Mouse (Mus musculus): ENCODE results near the gene Tmem107. TPM values are rescaled to one million over a fixed set of nuclear protein-coding genes. Genes with fewer than 3 reads are reported as not detected.

Tmem107 gene
- total and polyA plus RNA-seq, 3 experiments = 22.6 to 31.3 (median 30.1) TPM

GRCm38 (mm10) chr11:69059975-69060411, 10.6 kb upstream of the Tmem107 start:
- no peak for TF ChIP-seq SIN3A (IDR thresholded peaks at IDR 0.05; ENCODE audit: low read length)
- TF ChIP-seq MAZ (IDR thresholded peaks at IDR 0.05; ENCODE audit: low read depth, low read length) = peak; percentile 2; the same call in 1 of the 2 replicates
- no peak for TF ChIP-seq USF2 (conservative IDR thresholded peaks at IDR 0.05; ENCODE audit: low read depth, low read length)
- peak; percentile 67; the same call in 1 of the 2 replicates for TF ChIP-seq UBTF (IDR thresholded peaks at IDR 0.05; ENCODE audit: low read depth, low read length)
- no peak for TF ChIP-seq E2F4 (IDR thresholded peaks at IDR 0.05; ENCODE audit: insufficient replicate concordance, low read depth, low read length)
- no peak; the same call in 1 of the 2 replicates for TF ChIP-seq MXI1 (IDR thresholded peaks at IDR 0.05; ENCODE audit: low read depth, low read length)
- dilution Hi-C loops (cut with MboI; ENCODE audit: extremely low pct_ligation_motif_present, extremely low pct_unique_long_range_greater_than_20kb, low sequenced_read_pairs) (no loop called here), in situ Hi-C loops (cut with MboI; ENCODE audit: low pct_ligation_motif_present, low pct_unique_long_range_greater_than_20kb, low sequenced_read_pairs) (loop anchor here (5.0 kb wide), 1 partner anchor 57 kb away; no protein-coding TSS in a partner anchor)
- Histone ChIP-seq H3K79me2 (replicated peaks; ENCODE audit: control insufficient read depth, extremely low read depth, insufficient read depth, poor library complexity, severe bottlenecking) (no peaks in the 10 kb centered on the region; the same call in none of the 2 replicates), H3K4me1 (ENCODE audit: control insufficient read depth in 1 of 2, insufficient read depth in 2 of 2) (peaks cover 0 to 34% of the 10 kb centered on the region in 2 experiments; a peak in 2 of 4 replicates), H3K4me2 (ENCODE audit: insufficient read depth, low read depth, poor library complexity, severe bottlenecking) (peak overlapping the region; percentile 64), H3K27ac (ENCODE audit: insufficient read depth, low read depth) (peak overlapping the region; percentile 53), H3K27me3 (replicated peaks) (peaks cover 3% of the 10 kb centered on the region), H3K9me3 (replicated peaks; ENCODE audit: low read length) (no peaks in the 10 kb centered on the region), H3K9ac (ENCODE audit: insufficient read depth, low read depth) (peak overlapping the region; percentile 92), H3K4me3 (replicated peaks in 1 of 3; ENCODE audit: low read depth in 2 of 3, low read length in 2 of 3, poor library complexity in 1 of 3) (peak overlapping the region; percentile 77 to 87 (median 87)), H3K36me3 (replicated peaks in 1 of 2; ENCODE audit: control insufficient read depth in 1 of 2, insufficient read depth in 1 of 2, low read length in 1 of 2) (peaks cover 0 to 10% of the 10 kb centered on the region in 2 experiments)
- DNase-seq (ENCODE audit: extremely low read depth) = no peak

DNA sequence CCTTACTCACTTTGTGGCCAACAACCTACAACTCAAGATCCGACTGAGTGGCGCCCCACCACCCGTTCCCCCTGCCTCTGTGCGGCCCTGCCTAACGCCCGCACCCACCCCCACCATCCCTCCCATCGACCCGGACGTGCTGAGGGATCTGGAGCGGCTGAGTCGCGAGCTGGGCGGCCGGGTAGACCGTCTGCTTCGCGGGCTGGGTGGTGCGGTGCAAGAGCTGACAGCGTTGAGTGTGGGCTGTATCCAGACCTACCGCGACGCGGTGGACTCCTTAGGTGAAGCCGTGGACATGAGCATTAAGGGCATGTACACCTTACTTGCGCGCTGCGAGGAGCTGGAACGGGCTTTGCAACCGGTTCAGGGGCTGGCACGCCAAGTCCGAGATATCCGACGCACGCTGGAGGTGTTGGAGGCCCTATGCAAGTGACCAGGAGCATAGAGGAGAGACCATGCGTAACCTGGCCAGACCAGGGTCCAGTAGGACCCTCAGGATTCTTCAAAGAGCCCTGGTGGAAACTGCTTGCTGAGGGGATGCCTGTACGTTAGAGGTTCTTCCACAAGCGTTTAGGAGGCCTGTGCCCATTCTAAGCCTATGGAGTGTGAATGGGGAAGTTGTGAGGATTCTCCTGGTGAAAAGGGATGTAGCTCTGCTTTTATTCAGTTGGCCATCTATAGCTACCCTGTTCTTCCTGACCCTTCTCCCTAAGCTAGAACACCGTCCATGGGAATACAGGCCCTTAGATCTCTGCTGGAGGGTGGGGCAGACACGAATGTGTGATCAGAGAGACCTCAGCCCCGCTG, 10.0 kb upstream of the Tmem107 start:
- dilution Hi-C loops (cut with MboI; ENCODE audit: extremely low pct_ligation_motif_present, extremely low pct_unique_long_range_greater_than_20kb, low sequenced_read_pairs) = no loop called here
- in situ Hi-C loops (cut with MboI; ENCODE audit: low pct_ligation_motif_present, low pct_unique_long_range_greater_than_20kb, low sequenced_read_pairs) = loop anchor here (5.0 kb wide), 1 partner anchor 57 kb away; no protein-coding TSS in a partner anchor
- H3K79me2 ChIP-seq (replicated peaks; ENCODE audit: control insufficient read depth, extremely low read depth, insufficient read depth, poor library complexity, severe bottlenecking) = no peaks in the 10 kb centered on the region; the same call in none of the 2 replicates
- H3K4me2 ChIP-seq (ENCODE audit: insufficient read depth, low read depth, poor library complexity, severe bottlenecking) = peak overlapping the region; percentile 64
- H3K4me3 ChIP-seq (replicated peaks in 1 of 3; ENCODE audit: low read depth in 2 of 3, low read length in 2 of 3, poor library complexity in 1 of 3) = peak overlapping the region; percentile 77 to 87 (median 87)
- no peaks in the 10 kb centered on the region for H3K9me3 ChIP-seq (replicated peaks; ENCODE audit: low read length)
- H3K4me1 ChIP-seq (ENCODE audit: control insufficient read depth in 1 of 2, insufficient read depth in 2 of 2) = peaks cover 0 to 34% of the 10 kb centered on the region in 2 experiments; a peak in 2 of 4 replicates
- no peak for DNase-seq (ENCODE audit: extremely low read depth)
- peak overlapping the region; percentile 53 for H3K27ac ChIP-seq (ENCODE audit: insufficient read depth, low read depth)
- TF ChIP-seq MAFK (IDR thresholded peaks at IDR 0.05; ENCODE audit: insufficient replicate concordance, low read length) = no peak
- no peak for TF ChIP-seq POLR2AphosphoS2 (IDR thresholded peaks at IDR 0.05; ENCODE audit: low read depth, low read length)
- no peak for TF ChIP-seq HCFC1 (IDR thresholded peaks at IDR 0.05; ENCODE audit: low read depth, low read length)
- no peak for TF ChIP-seq RCOR1 (conservative IDR thresholded peaks at IDR 0.05; ENCODE audit: low read depth, low read length)
- peak; percentile 24; the same call in 1 of the 2 replicates for TF ChIP-seq MXI1 (IDR thresholded peaks at IDR 0.05; ENCODE audit: low read depth, low read length)
- no peak for TF ChIP-seq PAX5 (IDR thresholded peaks at IDR 0.05; ENCODE audit: low read length)
- 0 out of 2 replicates have a peak, but pooled peaks have one; percentile 40 for TF ChIP-seq SIN3A (IDR thresholded peaks at IDR 0.05; ENCODE audit: low read length)
- TF ChIP-seq MEF2A (IDR thresholded peaks at IDR 0.05; ENCODE audit: borderline replicate concordance, low read depth, low read length) = 0 out of 2 replicates have a peak, but pooled peaks have one; percentile 14
- 0 out of 2 replicates have a peak, but pooled peaks have one; percentile 20 for TF ChIP-seq CHD2 (IDR thresholded peaks at IDR 0.05; ENCODE audit: low read length)
- no peak for TF ChIP-seq ETS1 (conservative IDR thresholded peaks at IDR 0.05; ENCODE audit: low read depth, low read length)
- no peak for TF ChIP-seq RAD21 (IDR thresholded peaks at IDR 0.05; ENCODE audit: low read depth, low read length)
- TF ChIP-seq UBTF (IDR thresholded peaks at IDR 0.05; ENCODE audit: low read depth, low read length) = peak; percentile 52
- H3K36me3 ChIP-seq (replicated peaks in 1 of 2; ENCODE audit: control insufficient read depth in 1 of 2, insufficient read depth in 1 of 2, low read length in 1 of 2) = peaks cover 0 to 5% of the 10 kb centered on the region in 2 experiments
- H3K9ac ChIP-seq (ENCODE audit: insufficient read depth, low read depth) = peak overlapping the region; percentile 92
- peaks cover 3% of the 10 kb centered on the region for H3K27me3 ChIP-seq (replicated peaks)
